Mouse (Mus musculus) layer of hippocampus, adult 8-10 months (tissue): ENCODE measurements around the gene Ube2e3. TPM values are rescaled to one million over a fixed set of nuclear protein-coding genes. Genes with fewer than 3 reads are reported as not detected.

ENCODE experiments used
- DNase-seq, 2 experiments: peaks; one replicate each; pipeline ENCODE4 v3.0.0; 2022; ENCODE audit warnings: low spot score in 2 of 2
- total RNA-seq, 4 experiments: library from RNA; stranded (reverse); gene quantifications; 2 replicates each; pipeline ENCODE4 v1.2.4; 2022

Ube2e3 gene
- total RNA-seq, 4 experiments from 2014 or later = 91.5 to 107 (median 98.4) TPM

GRCm38 (mm10) chr2:78882743-78883433, 15.0 kb downstream of the Ube2e3 start:
- no peak for DNase-seq

- DNase-seq = no peak
Observed at GRCm38 (mm10) chr2:78886446-78886845, 18.5 kb downstream of the Ube2e3 start.

GRCm38 (mm10) chr2:78888190-78888589, 20.3 kb downstream of the Ube2e3 start:
- DNase-seq = no peak

GRCm38 (mm10) chr2:78895216-78895615, 27.3 kb downstream of the Ube2e3 start:
- DNase-seq = no peak

GRCm38 (mm10) chr2:78905916-78906315, 38.0 kb downstream of the Ube2e3 start:
- DNase-seq = no peak

- DNase-seq = no peak
Observed at GRCm38 (mm10) chr2:78911516-78911915, 43.6 kb downstream of the Ube2e3 start.

- DNase-seq = no peak
Observed at GRCm38 (mm10) chr2:78914861-78915260, 46.9 kb downstream of the Ube2e3 start.

GRCm38 (mm10) chr2:78922980-78923674, 55.2 kb downstream of the Ube2e3 start:
- no peak for DNase-seq

GRCm38 (mm10) chr2:78925807-78926206, 57.9 kb downstream of the Ube2e3 start:
- DNase-seq = no peak

- DNase-seq = peak in 1 of 2 experiments; percentile 21
Observed at GRCm38 (mm10) chr2:78927625-78928024, 59.7 kb downstream of the Ube2e3 start.

- DNase-seq = no peak
Observed at GRCm38 (mm10) chr2:78928080-78928479, 60.2 kb downstream of the Ube2e3 start.

GRCm38 (mm10) chr2:78931358-78931757, 63.4 kb downstream of the Ube2e3 start:
- DNase-seq = no peak

- peak in 1 of 2 experiments; percentile 19 for DNase-seq
Observed at GRCm38 (mm10) chr2:78959451-78959850, 91.5 kb downstream of the Ube2e3 start.

- no peak for DNase-seq
Observed at GRCm38 (mm10) chr2:78960288-78960687, 92.4 kb downstream of the Ube2e3 start.

- peak in 1 of 2 experiments; percentile 12 for DNase-seq
Observed at GRCm38 (mm10) chr2:78961023-78961422, 93.1 kb downstream of the Ube2e3 start.

GRCm38 (mm10) chr2:78961580-78961979, 93.7 kb downstream of the Ube2e3 start:
- no peak for DNase-seq

- DNase-seq = no peak
Observed at GRCm38 (mm10) chr2:78964995-78965394, 97.1 kb downstream of the Ube2e3 start.

- no peak for DNase-seq
Observed at GRCm38 (mm10) chr2:78965396-78965795, 97.5 kb downstream of the Ube2e3 start.

- DNase-seq = no peak
Observed at GRCm38 (mm10) chr2:78970088-78970487, 102.2 kb downstream of the Ube2e3 start.
